Mouse (Mus musculus): ENCODE data around the gene Vwa7. TPM values are rescaled to one million over a fixed set of nuclear protein-coding genes. Genes with fewer than 3 reads are reported as not detected.

The Vwa7 gene
- total RNA-seq, 1 experiment = 0.31 TPM

DNA sequence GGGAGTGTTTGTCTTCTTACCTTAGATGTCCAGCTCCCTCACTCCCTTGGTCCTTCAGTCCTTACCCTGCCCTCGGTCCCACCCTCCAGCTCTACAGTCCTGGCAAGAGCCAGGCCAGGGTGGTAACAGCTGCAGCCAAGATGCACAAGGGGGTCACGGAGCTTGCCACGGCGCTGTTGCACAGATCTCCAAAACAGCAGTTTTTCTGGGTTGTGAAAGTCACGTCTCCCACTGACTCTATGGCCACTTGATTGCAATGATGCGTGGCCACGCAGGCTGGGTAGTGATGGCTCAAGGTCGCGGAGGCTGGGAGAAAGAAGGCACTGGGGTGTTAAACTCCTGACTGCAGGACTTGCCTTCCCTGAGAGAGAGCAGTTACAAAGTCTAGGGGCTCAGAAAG lies 55.1 kb downstream of the Vwa7 start:
- no peaks in the 10 kb centered on the region for H3K9me3 ChIP-seq (ENCODE audit: control insufficient read depth, insufficient read depth, low read depth, low read length)
- peaks cover 11 to 13% of the 10 kb centered on the region in 2 experiments; a peak in 2 of 4 replicates for H3K4me1 ChIP-seq (ENCODE audit: control insufficient read depth in 2 of 2, insufficient read depth in 2 of 2, low read length in 2 of 2, poor library complexity in 1 of 2)
- DNase-seq (ENCODE audit: low read depth, low spot score) = no peak
- H3K36me3 ChIP-seq (ENCODE audit: control insufficient read depth, insufficient read depth, low read length, poor library complexity, severe bottlenecking) = no peaks in the 10 kb centered on the region
- no peak overlapping the region for H3K27ac ChIP-seq (ENCODE audit: insufficient read depth, low read depth, low read length, poor library complexity, severe bottlenecking)
- in situ Hi-C loops (cut with MboI; ENCODE audit: low sequenced_read_pairs in 2 of 2, unreplicated experiment in 2 of 2) = no loop called here
- no peak overlapping the region for H3K9ac ChIP-seq (ENCODE audit: insufficient read depth, low read depth, low read length, poor library complexity, severe bottlenecking)
- TF ChIP-seq ZNF384 (IDR thresholded peaks at IDR 0.05; ENCODE audit: low read depth, low read length) = no peak
- no peak for TF ChIP-seq CHD2 (IDR thresholded peaks at IDR 0.05; ENCODE audit: low read depth, low read length)
- no peak for TF ChIP-seq HCFC1 (IDR thresholded peaks at IDR 0.05; ENCODE audit: borderline replicate concordance, insufficient read depth, low read length)
- TF ChIP-seq MAFK (IDR thresholded peaks at IDR 0.05; ENCODE audit: insufficient read depth, low read depth, low read length) = no peak
- no peak for TF ChIP-seq ZC3H11A (IDR thresholded peaks at IDR 0.05; ENCODE audit: borderline replicate concordance, low read depth, low read length)
- no peak overlapping the region for H3K4me3 ChIP-seq (ENCODE audit: insufficient read depth in 1 of 2, low read depth in 1 of 2, low read length in 2 of 2, poor library complexity in 1 of 2, severe bottlenecking in 1 of 2)

DNA sequence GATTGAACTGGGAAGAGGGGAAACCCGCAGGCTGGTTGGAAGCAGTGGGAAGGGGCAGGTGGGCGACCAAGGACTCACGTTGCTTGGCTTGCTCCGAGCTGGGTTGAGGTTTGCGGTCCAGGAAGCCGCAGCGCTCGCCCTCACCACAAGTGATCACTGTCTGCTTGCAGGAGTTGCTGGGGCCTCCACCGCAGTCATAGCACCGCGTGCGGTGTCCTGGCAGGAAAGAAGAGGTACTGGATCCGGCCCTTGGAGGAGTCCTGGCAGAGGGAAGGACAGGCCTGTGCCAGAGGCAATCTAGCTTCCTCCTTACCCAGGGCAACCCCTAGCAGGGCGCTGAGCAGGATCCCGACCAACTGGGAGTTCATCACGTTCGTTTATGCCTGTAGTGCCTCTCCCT lies 57.7 kb downstream of the Vwa7 start:
- Histone ChIP-seq H3K9ac (ENCODE audit: insufficient read depth, low read depth, low read length, poor library complexity, severe bottlenecking) (peak overlapping the region; percentile 52), H3K36me3 (ENCODE audit: control insufficient read depth, insufficient read depth, low read length, poor library complexity, severe bottlenecking) (no peaks in the 10 kb centered on the region), H3K9me3 (ENCODE audit: control insufficient read depth, insufficient read depth, low read depth, low read length) (no peaks in the 10 kb centered on the region), H3K4me1 (ENCODE audit: control insufficient read depth in 2 of 2, insufficient read depth in 2 of 2, low read length in 2 of 2, poor library complexity in 1 of 2) (peaks cover 16 to 20% of the 10 kb centered on the region in 2 experiments), H3K27ac (ENCODE audit: insufficient read depth, low read depth, low read length, poor library complexity, severe bottlenecking) (no peak overlapping the region), H3K4me3 (ENCODE audit: insufficient read depth in 1 of 2, low read depth in 1 of 2, low read length in 2 of 2, poor library complexity in 1 of 2, severe bottlenecking in 1 of 2) (peak overlapping the region; percentile 16 to 57)
- DNase-seq (ENCODE audit: low read depth, low spot score) = no peak
- TF ChIP-seq HCFC1 (IDR thresholded peaks at IDR 0.05; ENCODE audit: borderline replicate concordance, insufficient read depth, low read length) (no peak), CHD2 (IDR thresholded peaks at IDR 0.05; ENCODE audit: low read depth, low read length) (no peak), ZC3H11A (IDR thresholded peaks at IDR 0.05; ENCODE audit: borderline replicate concordance, low read depth, low read length) (no peak)
- in situ Hi-C loops (cut with MboI; ENCODE audit: low sequenced_read_pairs in 2 of 2, unreplicated experiment in 2 of 2) = no loop called here

Other genes with a start within 250 kb of the Vwa7 start
- gene Cyp21a1, start 212.0 kb upstream of the Vwa7 start, total RNA-seq (2012; rRNA removed) = 0.27 and 0.32 TPM in 2 replicates
- 29.1 and 32.6 TPM in 2 replicates for gene Stk19, start 179.6 kb upstream of the Vwa7 start, total RNA-seq (2012; rRNA removed)
- gene Dxo, start 179.6 kb upstream of the Vwa7 start, total RNA-seq (2012; rRNA removed) = 39.0 and 45.2 TPM in 2 replicates
- gene Skiv2l, start 166.4 kb upstream of the Vwa7 start, total RNA-seq (2012; rRNA removed) = 40.5 and 66.0 TPM in 2 replicates
- gene Nelfe, start 166.2 kb upstream of the Vwa7 start, total RNA-seq (2012; rRNA removed) = 50.2 and 63.4 TPM in 2 replicates
- 0.16 and 0.18 TPM in 2 replicates for gene Cfb, start 154.1 kb upstream of the Vwa7 start, total RNA-seq (2012; rRNA removed)
- 9.4 and 11.5 TPM in 2 replicates for gene Zbtb12, start 137.1 kb upstream of the Vwa7 start, total RNA-seq (2012; rRNA removed)
- gene Gm20547, start 134.5 kb upstream of the Vwa7 start, total RNA-seq (2012; rRNA removed) = 0.31 TPM in 1 of 2 replicates, not detected in the other
- gene C2, start 118.3 kb upstream of the Vwa7 start, total RNA-seq (2012; rRNA removed) = 5.0 TPM in 2 replicates
- 124 and 147 TPM in 2 replicates for gene Ehmt2, start 118.1 kb upstream of the Vwa7 start, total RNA-seq (2012; rRNA removed)
- gene Slc44a4, start 102.1 kb upstream of the Vwa7 start, total RNA-seq (2012; rRNA removed) = 5.5 and 8.7 TPM in 2 replicates
- 24.0 and 40.6 TPM in 2 replicates for gene Neu1, start 85.3 kb upstream of the Vwa7 start, total RNA-seq (2012; rRNA removed)
- gene Hspa1b, start 57.3 kb upstream of the Vwa7 start, total RNA-seq (2012; rRNA removed) = 11.0 and 14.6 TPM in 2 replicates
- 1.9 TPM in 1 of 2 replicates, not detected in the other for gene Gm20481, start 46.7 kb upstream of the Vwa7 start, total RNA-seq (2012; rRNA removed)
- gene Hspa1a, start 44.4 kb upstream of the Vwa7 start, total RNA-seq (2012; rRNA removed) = 5.8 and 5.9 TPM in 2 replicates
- gene Hspa1l, start 43.9 kb upstream of the Vwa7 start, total RNA-seq (2012; rRNA removed) = 0.45 and 0.48 TPM in 2 replicates
- 52.1 and 64.4 TPM in 2 replicates for gene Lsm2, start 34.7 kb upstream of the Vwa7 start, total RNA-seq (2012; rRNA removed)
- gene Vars, start 15.6 kb upstream of the Vwa7 start, total RNA-seq (2012; rRNA removed) = 303 and 453 TPM in 2 replicates
- gene Sapcd1, start 11.4 kb downstream of the Vwa7 start, total RNA-seq (2012; rRNA removed) = 3.1 and 4.7 TPM in 2 replicates
- gene Msh5, start 30.2 kb downstream of the Vwa7 start, total RNA-seq (2012; rRNA removed) = 2.7 and 3.2 TPM in 2 replicates
- 113 and 133 TPM in 2 replicates for gene Clic1, start 33.4 kb downstream of the Vwa7 start, total RNA-seq (2012; rRNA removed)
- gene Ddah2, start 42.5 kb downstream of the Vwa7 start, total RNA-seq (2012; rRNA removed) = 45.0 and 57.5 TPM in 2 replicates
- gene Ly6g6c, start 48.8 kb downstream of the Vwa7 start, total RNA-seq (2012; rRNA removed) = not detected in 2 replicates
- gene Mpig6b, start 49.6 kb downstream of the Vwa7 start, total RNA-seq (2012; rRNA removed) = 0.26 TPM in 1 of 2 replicates, not detected in the other
- gene Ly6g6e, start 60.3 kb downstream of the Vwa7 start, total RNA-seq (2012; rRNA removed) = 13.4 and 36.1 TPM in 2 replicates
- gene Ly6g6d, start 61.5 kb downstream of the Vwa7 start, total RNA-seq (2012; rRNA removed) = 1.6 and 4.9 TPM in 2 replicates
- not detected in 2 replicates for gene Ly6g6f, start 69.0 kb downstream of the Vwa7 start, total RNA-seq (2012; rRNA removed)
- gene Abhd16a, start 72.7 kb downstream of the Vwa7 start, total RNA-seq (2012; rRNA removed) = 30.7 and 40.4 TPM in 2 replicates
- 0.49 TPM in 1 of 2 replicates, not detected in the other for gene Ly6g5c, start 91.7 kb downstream of the Vwa7 start, total RNA-seq (2012; rRNA removed)
- 1.4 and 1.5 TPM in 2 replicates for gene Ly6g5b, start 98.8 kb downstream of the Vwa7 start, total RNA-seq (2012; rRNA removed)
- 21.9 and 31.1 TPM in 2 replicates for gene Gpank1, start 104.9 kb downstream of the Vwa7 start, total RNA-seq (2012; rRNA removed)
- gene Csnk2b, start 105.5 kb downstream of the Vwa7 start, total RNA-seq (2012; rRNA removed) = 78.0 and 98.6 TPM in 2 replicates
- 11.2 and 11.7 TPM in 2 replicates for gene D17H6S53E, start 109.8 kb downstream of the Vwa7 start, total RNA-seq (2012; rRNA removed)
- gene Apom, start 115.5 kb downstream of the Vwa7 start, total RNA-seq (2012; rRNA removed) = 7.5 and 10.0 TPM in 2 replicates
- 208 and 245 TPM in 2 replicates for gene Bag6, start 118.6 kb downstream of the Vwa7 start, total RNA-seq (2012; rRNA removed)
- gene Prrc2a, start 148.3 kb downstream of the Vwa7 start, total RNA-seq (2012; rRNA removed) = 147 and 161 TPM in 2 replicates
- gene Aif1, start 159.5 kb downstream of the Vwa7 start, total RNA-seq (2012; rRNA removed) = not detected in 2 replicates
- gene Lst1, start 171.9 kb downstream of the Vwa7 start, total RNA-seq (2012; rRNA removed) = 2.6 and 2.7 TPM in 2 replicates
- gene Ltb, start 177.9 kb downstream of the Vwa7 start, total RNA-seq (2012; rRNA removed) = 10.1 and 19.6 TPM in 2 replicates
- gene Tnf, start 185.4 kb downstream of the Vwa7 start, total RNA-seq (2012; rRNA removed) = 0.22 TPM in 1 of 2 replicates, not detected in the other
- gene Lta, start 188.8 kb downstream of the Vwa7 start, total RNA-seq (2012; rRNA removed) = 0.13 TPM in 1 of 2 replicates, not detected in the other
- not detected in 2 replicates for gene Gm16181, start 204.3 kb downstream of the Vwa7 start, total RNA-seq (2012; rRNA removed)
- gene Atp6v1g2, start 217.1 kb downstream of the Vwa7 start, total RNA-seq (2012; rRNA removed) = 0.21 and 0.71 TPM in 2 replicates
- 6.1 and 6.6 TPM in 2 replicates for gene Nfkbil1, start 219.2 kb downstream of the Vwa7 start, total RNA-seq (2012; rRNA removed)
- gene Ddx39b, start 225.2 kb downstream of the Vwa7 start, total RNA-seq (2012; rRNA removed) = 316 and 414 TPM in 2 replicates
- gene H2-D1, start 246.2 kb downstream of the Vwa7 start, total RNA-seq (2012; rRNA removed) = 30.1 and 44.9 TPM in 2 replicates

All from ES-E14 (cell line).